Mouse (Mus musculus): ENCODE measurements around the gene Mcur1. TPM values are rescaled to one million over a fixed set of nuclear protein-coding genes. Genes with fewer than 3 reads are reported as not detected.

Gene Mcur1
- total RNA-seq, 2 experiments from 2014 or later = 12.5 to 14.6 TPM

- intact Hi-C loops (cut with DNase I) = no loop called here
These were observed 22.1 kb downstream of the Mcur1 start for GRCm38 (mm10) chr13:43537854-43538253.

GRCm38 (mm10) chr13:43534015-43534414, 26.0 kb downstream of the Mcur1 start:
- intact Hi-C loops (cut with DNase I) = loop anchor here (5.0 kb wide), 1 partner anchor 52 kb away; the partner anchor contains the start of gene Ranbp9
- no peak for DNase-seq (ENCODE audit: low spot score in 2 of 2)

More at GRCm38 (mm10) chr13:43537854-43538253, 22.1 kb downstream of the Mcur1 start:
- DNase-seq (ENCODE audit: low spot score in 2 of 2) = no peak

DNA sequence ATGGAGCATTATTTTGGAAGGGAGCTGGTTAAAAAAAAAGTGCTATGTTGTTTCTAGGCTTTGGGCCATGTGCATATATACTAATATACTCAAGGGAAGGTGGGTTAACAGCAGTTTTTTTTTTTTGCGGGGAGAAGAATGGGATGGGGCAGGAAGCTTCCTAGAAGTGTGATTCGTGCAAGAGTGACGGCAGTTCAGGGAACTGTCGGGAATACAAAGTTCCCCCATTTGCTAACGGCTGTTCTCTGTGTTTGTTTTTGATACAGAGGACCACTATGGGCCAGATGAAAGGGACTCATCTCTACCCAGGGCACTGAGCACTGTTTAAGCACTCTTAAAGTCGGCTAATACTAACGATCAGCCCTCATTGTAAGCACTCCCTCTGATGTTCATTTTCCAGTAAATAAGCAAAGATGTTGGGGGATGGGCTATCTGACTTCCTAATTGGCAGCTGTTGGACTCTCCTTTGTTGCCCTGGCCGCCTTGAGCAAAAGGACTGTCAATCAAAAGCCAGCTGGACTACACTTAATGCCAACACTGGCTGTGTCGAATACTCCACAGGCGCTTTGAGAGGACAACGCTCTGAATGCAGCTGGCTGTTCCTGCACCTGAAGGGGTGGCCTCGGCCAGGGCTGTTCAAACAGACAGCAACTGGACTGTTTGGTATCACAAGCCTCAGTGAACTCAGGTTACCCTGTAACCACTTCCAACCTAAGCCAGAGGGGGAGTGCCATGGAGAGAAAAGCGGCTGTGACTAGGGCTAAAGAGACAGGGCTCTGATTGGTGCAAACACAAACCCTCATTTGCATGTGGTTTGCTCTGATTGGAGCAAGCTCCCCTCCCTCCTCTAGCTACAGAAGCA, 28.9 kb downstream of the Mcur1 start:
- intact Hi-C loops (cut with DNase I) = loop anchor here (5.0 kb wide), 1 partner anchor 49 kb away; the partner anchor contains the start of gene Ranbp9
- peak; percentile 74 to 95 for DNase-seq (ENCODE audit: low spot score in 2 of 2)

DNA sequence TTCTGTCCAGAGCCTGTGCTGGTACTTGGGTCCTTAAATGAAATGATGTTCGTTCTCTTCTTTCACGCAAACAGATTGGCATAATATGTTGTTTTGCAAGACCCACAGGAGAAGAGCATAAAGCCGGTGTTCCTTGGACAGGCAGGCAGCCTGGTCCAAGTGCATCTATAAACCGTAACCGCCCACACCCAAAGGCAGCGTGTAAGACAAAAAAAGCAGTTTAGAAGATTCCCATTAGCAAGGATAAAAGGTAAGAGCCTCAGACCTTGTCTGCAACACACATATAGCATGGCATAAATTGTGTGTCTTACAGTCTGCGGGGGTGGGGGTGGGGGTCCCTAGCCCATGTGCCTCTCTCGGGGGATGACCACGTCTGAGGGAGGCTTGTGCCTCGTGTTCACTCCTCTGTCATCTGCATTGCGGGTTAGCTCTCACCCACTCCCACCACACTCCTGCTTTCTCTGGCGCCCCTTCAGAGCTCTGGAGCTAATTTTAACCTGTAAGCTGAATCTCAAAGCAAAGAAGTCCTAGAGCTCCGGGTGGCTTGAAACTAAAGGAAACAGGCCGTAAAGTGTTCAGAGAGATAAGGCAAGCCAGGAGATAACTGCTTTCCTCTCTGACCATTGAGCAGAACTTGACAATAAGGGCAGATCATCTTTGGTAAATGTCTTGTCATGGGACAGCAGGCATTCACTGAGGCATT, 29.7 kb downstream of the Mcur1 start:
- intact Hi-C loops (cut with DNase I) = loop anchor here (5.0 kb wide), 1 partner anchor 48 kb away; the partner anchor contains the start of gene Ranbp9
- peak; percentile 71 to 88 for DNase-seq (ENCODE audit: low spot score in 2 of 2)

DNA sequence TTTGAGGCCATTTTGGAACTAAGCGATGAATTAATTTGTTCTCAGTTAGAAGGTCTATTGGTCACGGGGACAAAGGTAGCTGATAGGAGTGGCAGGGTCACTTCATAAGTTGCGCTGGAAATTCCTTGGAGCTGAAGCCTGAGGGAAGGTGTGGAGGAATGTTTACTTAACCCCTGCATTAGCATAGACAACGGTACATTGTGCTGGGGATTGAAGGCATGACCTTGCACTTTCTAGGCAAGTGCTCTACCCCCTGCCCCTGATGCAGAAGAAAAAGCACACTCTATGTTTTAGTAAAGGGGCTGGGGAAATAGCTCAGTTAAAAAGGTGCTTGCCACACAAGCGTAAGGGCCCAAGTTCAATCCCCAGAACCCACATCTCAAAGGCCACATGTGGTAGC, 33.7 kb downstream of the Mcur1 start:
- intact Hi-C loops (cut with DNase I) = no loop called here
- no peak for DNase-seq (ENCODE audit: low spot score in 2 of 2)

DNA sequence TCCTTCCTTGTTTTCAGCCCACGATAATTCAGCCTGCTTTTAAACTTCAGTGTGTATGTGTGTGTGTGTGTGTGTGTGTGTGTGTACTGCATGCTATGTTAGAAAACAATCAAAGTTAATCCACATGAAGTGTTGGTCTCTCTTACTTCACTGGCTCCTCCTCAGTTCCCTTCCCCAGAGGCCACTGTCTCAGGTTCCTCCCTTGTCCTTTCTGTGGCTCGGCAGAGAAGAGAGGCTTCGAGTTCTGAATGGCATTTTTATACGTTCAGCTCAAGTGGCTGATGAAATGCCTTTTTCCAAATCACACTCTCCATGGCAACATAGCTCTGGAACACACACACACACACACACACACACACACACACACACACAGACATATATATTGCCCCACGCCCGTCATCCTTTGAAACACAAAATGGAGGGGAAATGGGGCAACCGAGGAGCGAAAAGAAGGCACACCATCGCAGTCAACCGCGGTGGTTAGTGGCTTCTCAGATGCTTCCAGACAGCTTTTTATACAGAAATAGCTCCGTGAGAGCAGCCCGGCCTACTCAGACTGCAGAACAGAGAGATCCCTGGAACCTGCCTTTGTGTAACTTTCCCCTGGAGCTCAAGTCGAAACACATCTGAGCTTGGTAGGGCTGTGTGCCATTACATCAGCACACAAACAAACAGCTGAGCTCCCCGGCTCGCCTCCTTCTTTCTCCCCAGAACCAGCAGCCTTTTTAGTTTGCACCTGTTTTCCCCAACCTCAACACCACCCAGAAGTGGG, 34.4 kb downstream of the Mcur1 start:
- peak; percentile 64 to 83 for DNase-seq (ENCODE audit: low spot score in 2 of 2)
- intact Hi-C loops (cut with DNase I) = no loop called here

- intact Hi-C loops (cut with DNase I) = no loop called here
- DNase-seq (ENCODE audit: low spot score in 2 of 2) = peak in 1 of 2 experiments; percentile 78
These were observed 35.3 kb downstream of the Mcur1 start for GRCm38 (mm10) chr13:43524491-43525362.

DNA sequence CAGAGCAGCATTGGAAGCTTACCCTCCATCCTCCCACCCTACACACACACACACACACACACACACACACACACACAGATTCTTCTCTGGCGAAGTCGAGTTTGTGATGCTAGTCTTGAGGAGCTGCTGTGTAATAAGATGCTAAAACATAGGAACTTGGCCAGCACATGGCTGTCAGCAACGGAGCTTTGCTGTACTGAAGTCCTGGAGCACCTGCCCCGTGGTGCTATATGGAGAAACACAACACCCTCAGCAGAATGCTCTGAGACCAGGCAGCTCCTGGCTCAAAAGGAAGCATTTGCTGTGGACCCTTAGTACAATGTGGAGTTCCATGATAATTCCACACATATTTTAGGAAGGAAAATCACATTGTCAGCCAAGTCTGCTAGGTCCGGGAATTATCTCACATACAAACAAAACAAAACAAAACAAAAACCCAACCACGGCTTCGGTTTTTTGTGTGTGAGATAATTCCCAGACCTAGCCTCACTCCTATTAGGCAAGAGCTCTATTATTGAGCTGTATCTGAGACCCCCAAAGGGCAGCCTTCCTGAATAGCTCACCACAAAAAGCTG, 36.0 kb downstream of the Mcur1 start:
- intact Hi-C loops (cut with DNase I) = no loop called here
- no peak for DNase-seq (ENCODE audit: low spot score in 2 of 2)

GRCm38 (mm10) chr13:43521940-43522339, 38.1 kb downstream of the Mcur1 start:
- DNase-seq (ENCODE audit: low spot score in 2 of 2) = no peak
- intact Hi-C loops (cut with DNase I) = no loop called here

DNA sequence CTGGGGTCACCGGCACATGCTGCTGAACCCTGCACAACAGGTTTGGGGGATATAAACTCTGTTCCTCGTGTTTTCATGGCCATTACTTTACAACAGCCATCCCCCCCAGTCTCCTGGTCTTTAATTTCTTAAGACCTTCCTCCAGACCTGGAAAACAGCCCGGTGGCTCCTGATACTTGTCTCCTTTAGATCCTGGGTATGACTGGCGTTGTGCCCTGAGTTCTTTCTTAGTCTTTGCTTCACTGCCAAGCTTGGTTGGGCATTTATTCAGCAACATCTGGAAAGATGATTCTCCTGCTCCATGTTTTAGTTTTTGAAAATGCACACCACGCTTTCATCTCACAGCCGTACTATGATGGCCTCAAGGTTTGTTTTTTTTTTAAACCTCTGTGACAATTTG, 40.7 kb downstream of the Mcur1 start:
- intact Hi-C loops (cut with DNase I) = no loop called here
- no peak for DNase-seq (ENCODE audit: low spot score in 2 of 2)

DNA sequence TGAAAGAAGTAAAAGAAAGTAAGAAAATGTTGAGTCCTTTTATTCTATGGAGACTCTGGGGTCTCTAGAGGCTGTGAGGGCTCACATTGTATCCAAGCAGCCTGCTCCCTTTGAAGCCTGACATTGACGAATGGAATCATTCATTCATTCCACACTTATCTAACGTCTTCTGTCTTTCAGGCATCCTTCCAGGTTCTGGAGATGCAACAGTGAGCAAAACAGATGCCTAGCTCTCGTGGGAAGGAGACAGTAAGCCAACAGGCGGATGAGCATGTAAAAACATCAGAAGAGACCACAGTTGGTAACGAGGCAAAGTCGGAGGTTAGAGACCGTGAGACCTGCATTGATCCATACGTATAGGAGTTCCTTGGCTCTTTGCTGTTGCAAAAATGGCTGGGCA, 42.6 kb downstream of the Mcur1 start:
- intact Hi-C loops (cut with DNase I) = no loop called here

DNA sequence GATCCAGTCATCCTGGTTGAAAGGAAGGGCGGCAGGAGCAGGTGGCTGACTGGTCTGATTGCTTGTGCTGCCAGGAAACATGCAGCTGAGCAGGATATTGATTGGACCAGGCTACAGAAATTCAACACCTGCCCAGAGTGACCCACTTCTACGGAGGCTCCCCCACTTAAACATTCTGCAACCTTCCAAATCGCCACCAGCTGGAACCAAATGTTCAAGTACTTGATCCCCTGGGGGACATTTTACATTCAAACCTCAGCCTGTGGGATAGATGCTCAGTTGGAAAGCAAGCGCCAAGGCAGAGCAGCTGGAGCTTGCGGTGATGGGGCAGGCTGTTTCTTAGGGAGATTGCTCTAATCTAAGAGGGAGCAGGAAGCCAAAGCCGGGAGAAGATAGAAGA, 43.1 kb downstream of the Mcur1 start:
- DNase-seq (ENCODE audit: low spot score in 2 of 2) = no peak
- intact Hi-C loops (cut with DNase I) = no loop called here

More for the DNA sequence above, 42.6 kb downstream of the Mcur1 start:
- no peak for DNase-seq (ENCODE audit: low spot score in 2 of 2)

- intact Hi-C loops (cut with DNase I) = no loop called here
- peak in 1 of 2 experiments; percentile 61 for DNase-seq (ENCODE audit: low spot score in 2 of 2)
These were observed 43.9 kb downstream of the Mcur1 start for GRCm38 (mm10) chr13:43516119-43516518.

DNA sequence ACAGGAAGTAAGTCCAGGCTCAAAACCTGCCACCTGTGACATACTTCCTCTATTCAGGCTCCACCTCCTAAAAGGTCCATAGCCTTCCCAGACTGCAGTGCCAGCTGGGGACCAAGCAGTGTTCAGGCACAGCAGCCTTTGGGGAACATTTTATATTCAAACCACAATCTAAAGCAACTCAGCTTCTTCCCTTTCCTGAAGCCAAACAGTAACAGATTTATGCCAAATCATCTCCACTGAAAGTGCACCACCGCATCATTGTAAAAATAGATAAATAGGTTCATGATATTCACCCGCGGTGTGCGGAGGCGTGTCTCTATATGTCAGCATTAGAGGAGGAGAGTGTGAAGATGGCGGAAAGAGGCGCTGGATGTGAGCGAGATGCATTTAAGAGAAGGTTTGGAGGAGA, 45.0 kb downstream of the Mcur1 start:
- DNase-seq (ENCODE audit: low spot score in 2 of 2) = no peak
- intact Hi-C loops (cut with DNase I) = no loop called here

DNA sequence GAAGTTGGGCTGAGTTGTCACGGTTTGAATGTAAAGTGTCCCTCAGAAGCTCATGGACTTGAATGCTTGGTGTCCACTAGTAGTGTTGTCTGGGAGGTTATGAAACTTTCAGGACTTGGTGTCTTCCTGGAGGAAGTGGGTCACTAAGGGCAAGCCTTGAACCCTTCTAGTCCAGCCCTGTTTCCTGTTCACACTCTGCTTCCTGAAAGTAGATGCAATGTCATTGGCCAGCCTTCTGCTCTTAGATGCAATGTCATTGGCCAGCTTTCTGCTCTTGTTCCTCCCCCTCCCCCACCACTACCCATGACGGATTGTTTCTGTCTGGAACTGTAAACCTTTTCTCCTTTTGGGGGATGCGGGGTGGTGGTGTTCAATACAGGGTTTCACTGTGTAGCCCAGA, 47.3 kb downstream of the Mcur1 start:
- intact Hi-C loops (cut with DNase I) = no loop called here

DNA sequence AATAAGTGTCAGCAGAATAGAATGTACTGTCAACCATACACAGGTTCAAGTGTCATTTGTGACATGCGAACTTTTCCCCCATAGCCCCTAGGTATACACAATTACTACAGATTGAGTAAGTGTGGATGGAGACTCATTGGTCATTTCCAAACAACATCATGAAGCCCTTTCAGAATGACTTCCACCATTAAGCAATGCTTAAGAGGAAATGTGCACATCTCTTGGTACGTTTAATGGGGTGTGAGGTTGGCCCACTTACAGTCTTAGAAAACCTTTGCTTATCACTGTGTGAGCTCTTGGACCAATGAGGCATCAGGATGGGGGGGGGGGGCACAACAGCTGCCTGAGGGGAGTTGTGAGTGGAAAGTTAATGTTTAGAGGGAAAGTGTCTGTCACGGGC, 54.2 kb downstream of the Mcur1 start:
- DNase-seq (ENCODE audit: low spot score in 2 of 2) = no peak
- intact Hi-C loops (cut with DNase I) = no loop called here

More for the DNA sequence above, 47.3 kb downstream of the Mcur1 start:
- no peak for DNase-seq (ENCODE audit: low spot score in 2 of 2)

DNA sequence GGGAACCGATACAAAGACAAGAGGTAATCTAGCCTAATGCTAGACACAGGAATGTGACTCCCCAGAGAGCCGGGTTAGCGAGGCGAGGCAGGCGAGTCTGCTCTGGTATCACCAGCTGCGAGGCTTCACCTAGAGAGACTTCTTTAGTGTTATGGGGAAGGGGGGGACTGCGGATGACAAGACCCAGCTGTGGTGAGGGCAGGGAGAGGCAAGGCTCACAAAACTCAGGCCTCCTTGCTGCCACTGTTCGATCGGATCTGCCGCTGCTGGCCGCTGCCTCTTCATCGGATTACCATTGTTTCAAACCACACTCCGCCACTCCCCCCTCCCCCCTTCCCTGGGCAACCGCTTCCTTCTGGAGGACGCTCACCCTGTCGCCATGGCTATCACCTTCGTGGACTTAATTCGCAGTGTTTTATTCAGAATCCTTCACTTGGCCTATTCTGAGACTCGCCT, 56.6 kb downstream of the Mcur1 start:
- DNase-seq (ENCODE audit: low spot score in 2 of 2) = no peak
- intact Hi-C loops (cut with DNase I) = no loop called here

GRCm38 (mm10) chr13:43501601-43502000, 58.4 kb downstream of the Mcur1 start:
- intact Hi-C loops (cut with DNase I) = no loop called here
- DNase-seq (ENCODE audit: low spot score in 2 of 2) = no peak
